Mouse (Mus musculus): Measurements from ENCODE around the gene Nol9. TPM values are rescaled to one million over a fixed set of nuclear protein-coding genes. Genes with fewer than 3 reads are reported as not detected.

Nol9 gene
- polyA plus RNA-seq, 1 experiment = 28.8 TPM

GRCm38 (mm10) chr4:152083611-152084220 lies 44.6 kb downstream of the Nol9 start:
- TF ChIP-seq CTCF (IDR thresholded peaks at IDR 0.05; ENCODE audit: borderline replicate concordance, extremely low read depth, insufficient read depth, insufficient read length) (no peak), POLR2A (IDR thresholded peaks at IDR 0.05; ENCODE audit: borderline replicate concordance, extremely low read depth, insufficient read depth, insufficient read length, poor library complexity, severe bottlenecking) (no peak)
- DNase-seq (ENCODE audit: low read depth) = no peak

- no peak for DNase-seq (ENCODE audit: low read depth)
- no peak for TF ChIP-seq CTCF (IDR thresholded peaks at IDR 0.05; ENCODE audit: borderline replicate concordance, extremely low read depth, insufficient read depth, insufficient read length)
- TF ChIP-seq POLR2A (IDR thresholded peaks at IDR 0.05; ENCODE audit: borderline replicate concordance, extremely low read depth, insufficient read depth, insufficient read length, poor library complexity, severe bottlenecking) = no peak
Measured at GRCm38 (mm10) chr4:152084616-152085015, 45.5 kb downstream of the Nol9 start.

GRCm38 (mm10) chr4:152086505-152087210 lies 47.5 kb downstream of the Nol9 start:
- peak; percentile 42 for DNase-seq (ENCODE audit: low read depth)
- TF ChIP-seq CTCF (IDR thresholded peaks at IDR 0.05; ENCODE audit: borderline replicate concordance, extremely low read depth, insufficient read depth, insufficient read length) (no peak), POLR2A (IDR thresholded peaks at IDR 0.05; ENCODE audit: borderline replicate concordance, extremely low read depth, insufficient read depth, insufficient read length, poor library complexity, severe bottlenecking) (peak; percentile 59; the same call in 1 of the 2 replicates)

GRCm38 (mm10) chr4:152087211-152088081 lies 48.3 kb downstream of the Nol9 start:
- no peak for DNase-seq (ENCODE audit: low read depth)
- TF ChIP-seq POLR2A (IDR thresholded peaks at IDR 0.05; ENCODE audit: borderline replicate concordance, extremely low read depth, insufficient read depth, insufficient read length, poor library complexity, severe bottlenecking) = no peak
- TF ChIP-seq CTCF (IDR thresholded peaks at IDR 0.05; ENCODE audit: borderline replicate concordance, extremely low read depth, insufficient read depth, insufficient read length) = no peak

- TF ChIP-seq CTCF (IDR thresholded peaks at IDR 0.05; ENCODE audit: borderline replicate concordance, extremely low read depth, insufficient read depth, insufficient read length) (no peak), POLR2A (IDR thresholded peaks at IDR 0.05; ENCODE audit: borderline replicate concordance, extremely low read depth, insufficient read depth, insufficient read length, poor library complexity, severe bottlenecking) (no peak)
- peak; percentile 64 for DNase-seq (ENCODE audit: low read depth)
Measured at GRCm38 (mm10) chr4:152088133-152088532, 49.0 kb downstream of the Nol9 start.

- DNase-seq (ENCODE audit: low read depth) = peak; percentile 84
- no peak for TF ChIP-seq POLR2A (IDR thresholded peaks at IDR 0.05; ENCODE audit: borderline replicate concordance, extremely low read depth, insufficient read depth, insufficient read length, poor library complexity, severe bottlenecking)
- TF ChIP-seq CTCF (IDR thresholded peaks at IDR 0.05; ENCODE audit: borderline replicate concordance, extremely low read depth, insufficient read depth, insufficient read length) = no peak
Measured at GRCm38 (mm10) chr4:152088556-152089120, 49.5 kb downstream of the Nol9 start.

GRCm38 (mm10) chr4:152090191-152090590 lies 51.1 kb downstream of the Nol9 start:
- TF ChIP-seq CTCF (IDR thresholded peaks at IDR 0.05; ENCODE audit: borderline replicate concordance, extremely low read depth, insufficient read depth, insufficient read length) (no peak), POLR2A (IDR thresholded peaks at IDR 0.05; ENCODE audit: borderline replicate concordance, extremely low read depth, insufficient read depth, insufficient read length, poor library complexity, severe bottlenecking) (no peak)
- no peak for DNase-seq (ENCODE audit: low read depth)

- DNase-seq (ENCODE audit: low read depth) = peak; percentile 22
- TF ChIP-seq CTCF (IDR thresholded peaks at IDR 0.05; ENCODE audit: borderline replicate concordance, extremely low read depth, insufficient read depth, insufficient read length) = no peak
- TF ChIP-seq POLR2A (IDR thresholded peaks at IDR 0.05; ENCODE audit: borderline replicate concordance, extremely low read depth, insufficient read depth, insufficient read length, poor library complexity, severe bottlenecking) = no peak
Measured at GRCm38 (mm10) chr4:152092751-152093293, 53.7 kb downstream of the Nol9 start.

GRCm38 (mm10) chr4:152094233-152094632 lies 55.1 kb downstream of the Nol9 start:
- TF ChIP-seq POLR2A (IDR thresholded peaks at IDR 0.05; ENCODE audit: borderline replicate concordance, extremely low read depth, insufficient read depth, insufficient read length, poor library complexity, severe bottlenecking) (no peak), CTCF (IDR thresholded peaks at IDR 0.05; ENCODE audit: borderline replicate concordance, extremely low read depth, insufficient read depth, insufficient read length) (no peak)
- no peak for DNase-seq (ENCODE audit: low read depth)

GRCm38 (mm10) chr4:152095937-152096910 lies 57.1 kb downstream of the Nol9 start:
- peak; percentile 58 for DNase-seq (ENCODE audit: low read depth)
- TF ChIP-seq POLR2A (IDR thresholded peaks at IDR 0.05; ENCODE audit: borderline replicate concordance, extremely low read depth, insufficient read depth, insufficient read length, poor library complexity, severe bottlenecking) (no peak), CTCF (IDR thresholded peaks at IDR 0.05; ENCODE audit: borderline replicate concordance, extremely low read depth, insufficient read depth, insufficient read length) (peak; percentile 77)
